Mouse (Mus musculus): Measurements from ENCODE around the gene Acaa1b. TPM values are rescaled to one million over a fixed set of nuclear protein-coding genes. Genes with fewer than 3 reads are reported as not detected.

Gene Acaa1b
- total RNA-seq, 2 experiments from 2014 or later, result 1.3 to 1.7 TPM

Other genes with a start within 250 kb of the Acaa1b start
- gene Ctdspl, start 230.6 kb downstream of the Acaa1b start, total RNA-seq (2021), result 10 to 100 TPM; 34.4 to 38.3 TPM
- 1 to 10 TPM; 5.1 to 9.6 TPM for gene Vill, start 104.3 kb downstream of the Acaa1b start, total RNA-seq (2021)
- 10 to 100 TPM; 12.6 to 14.9 TPM for gene Plcd1, start 63.6 kb downstream of the Acaa1b start, total RNA-seq (2021)
- gene Dlec1, start 54.6 kb downstream of the Acaa1b start, total RNA-seq (2021), result 1 to 10 TPM; 4.1 to 5.1 TPM
- gene Gm47289, start 2.1 kb upstream of the Acaa1b start, total RNA-seq (2021), result not detected
- not detected for gene Slc22a13, start 52.0 kb upstream of the Acaa1b start, total RNA-seq (2021)
- gene Oxsr1, start 165.3 kb upstream of the Acaa1b start, total RNA-seq (2021), result 10 to 100 TPM; 28.9 to 33.6 TPM
- gene Acaa1a, start 182.6 kb upstream of the Acaa1b start, total RNA-seq (2021), result 10 to 100 TPM; 73.1 to 79.8 TPM
- gene Myd88, start 184.3 kb upstream of the Acaa1b start, total RNA-seq (2021), result 1 to 10 TPM; 6.2 to 6.5 TPM
- 1 to 10 TPM; 3.9 to 4.0 TPM for gene Xylb, start 200.3 kb upstream of the Acaa1b start, total RNA-seq (2021)
- not detected for gene Slc22a14, start 208.5 kb upstream of the Acaa1b start, total RNA-seq (2021)
- gene Acvr2b, start 245.0 kb upstream of the Acaa1b start, total RNA-seq (2021), result 10 to 100 TPM; 16.5 to 19.3 TPM

Data from left cerebral cortex, postnatal 36 days (tissue).